Mouse (Mus musculus): ENCODE measurements around the gene Atxn2l. TPM values are rescaled to one million over a fixed set of nuclear protein-coding genes. Genes with fewer than 3 reads are reported as not detected.
A peak's percentile ranks its signal among the peaks of the same experiment; 100 is the strongest.

The Atxn2l gene
- polyA plus RNA-seq, 1 experiment from 2014 or later: 38.8 TPM

DNA sequence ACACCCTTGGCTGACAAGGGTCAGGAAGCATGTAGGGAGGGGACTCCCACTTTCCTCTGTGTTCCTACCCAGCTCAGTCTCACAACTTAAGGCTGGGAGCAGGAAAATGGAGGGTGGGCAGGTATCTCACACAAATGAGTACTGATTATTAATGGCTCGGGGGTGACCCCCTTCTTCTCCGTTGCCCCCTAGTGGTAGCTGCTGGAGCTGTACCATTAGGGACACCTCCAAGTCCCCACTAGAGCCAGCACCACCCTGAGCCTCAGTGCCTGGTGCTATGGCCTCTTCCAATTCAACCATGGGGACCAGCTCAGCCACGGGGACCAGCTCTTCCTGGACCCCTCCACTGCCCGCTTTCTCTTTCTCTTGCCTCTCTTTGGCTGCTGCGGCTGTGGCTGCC, 36.0 kb downstream of the Atxn2l start:
- Histone ChIP-seq H3K4me1 (ENCODE audit: control insufficient read depth in 2 of 2, insufficient read depth in 2 of 2, low read length in 2 of 2) (peaks cover 25% of the 10 kb centered on the region in 2 experiments), H3K36me3 (ENCODE audit: control insufficient read depth, insufficient read depth, low read length) (peaks cover 62% of the 10 kb centered on the region), H3K27me3 (ENCODE audit: control insufficient read depth, insufficient read depth, low read length) (no peaks in the 10 kb centered on the region), H3K9me3 (ENCODE audit: control insufficient read depth, low read length) (no peaks in the 10 kb centered on the region), H3K4me2 (ENCODE audit: low read length) (no peak overlapping the region), H3K27ac (replicated peaks in 1 of 2; ENCODE audit: control insufficient read depth in 1 of 2, insufficient read depth in 1 of 2, low read depth in 2 of 2, low read length in 2 of 2) (no peak overlapping the region), H3K9ac (ENCODE audit: low read length) (no peak overlapping the region), H3K4me3 (ENCODE audit: control insufficient read depth in 1 of 2, insufficient read depth in 1 of 2, low read depth in 1 of 2, low read length in 2 of 2) (no peak overlapping the region)
- ATAC-seq (ENCODE audit: insufficient number of reproducible peaks, insufficient read depth, low FRiP score, low read depth): peak; percentile 18; the same call in 1 of the 2 replicates
- WGBS: 57% methylated on average over 5 of the region's 5 CpGs

DNA sequence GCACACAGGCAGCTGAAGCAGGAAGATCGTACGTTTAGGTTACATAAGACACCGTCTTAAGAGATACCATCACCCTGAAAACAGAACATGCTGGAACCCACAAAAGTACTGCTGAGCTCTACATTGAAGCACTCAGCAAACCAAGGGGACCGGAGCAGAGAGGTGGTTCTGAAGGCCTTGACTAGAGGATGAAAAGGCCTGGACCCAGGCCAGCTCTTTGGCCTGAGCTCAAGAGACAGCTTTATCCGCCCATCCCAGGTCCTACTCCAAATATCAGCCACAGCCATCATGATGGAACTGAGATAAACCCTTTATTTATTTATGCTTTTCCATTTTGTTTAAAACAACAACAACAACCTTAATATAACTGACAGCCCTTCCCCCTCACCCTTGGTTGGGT, 36.5 kb downstream of the Atxn2l start:
- Histone ChIP-seq H3K4me3 (ENCODE audit: control insufficient read depth in 1 of 2, insufficient read depth in 1 of 2, low read depth in 1 of 2, low read length in 2 of 2) (no peak overlapping the region), H3K9me3 (ENCODE audit: control insufficient read depth, low read length) (no peaks in the 10 kb centered on the region), H3K4me1 (ENCODE audit: control insufficient read depth in 2 of 2, insufficient read depth in 2 of 2, low read length in 2 of 2) (peaks cover 26 to 27% of the 10 kb centered on the region in 2 experiments), H3K27ac (replicated peaks in 1 of 2; ENCODE audit: control insufficient read depth in 1 of 2, insufficient read depth in 1 of 2, low read depth in 2 of 2, low read length in 2 of 2) (0 out of 4 replicates have a peak overlapping the region, but pooled peaks of 1 of the 2 experiments have one; percentile 82), H3K9ac (ENCODE audit: low read length) (no peak overlapping the region), H3K36me3 (ENCODE audit: control insufficient read depth, insufficient read depth, low read length) (peaks cover 57% of the 10 kb centered on the region), H3K4me2 (ENCODE audit: low read length) (no peak overlapping the region), H3K27me3 (ENCODE audit: control insufficient read depth, insufficient read depth, low read length) (no peaks in the 10 kb centered on the region)
- ATAC-seq (ENCODE audit: insufficient number of reproducible peaks, insufficient read depth, low FRiP score, low read depth): no peak
- 83% methylated on average over 5 of the region's 5 CpGs for WGBS

DNA sequence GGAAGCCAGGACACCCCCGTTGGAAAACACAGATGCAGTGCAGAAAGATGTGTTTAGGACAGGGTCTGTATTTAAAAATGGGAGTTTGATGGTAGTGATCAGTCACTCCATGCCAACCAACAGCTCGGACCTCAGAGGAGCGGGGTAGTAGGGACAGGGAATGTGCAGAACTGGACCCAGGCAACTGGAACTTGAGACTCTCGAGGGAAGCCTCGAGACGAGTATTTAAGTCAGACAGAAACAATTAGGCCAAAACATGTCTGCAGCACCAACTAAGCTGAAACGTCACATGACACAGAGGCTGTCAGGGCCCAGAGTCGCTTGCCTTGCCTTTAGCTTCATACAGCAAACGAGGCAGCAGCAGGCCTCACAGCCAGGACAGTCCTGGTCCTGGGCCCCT, 37.1 kb downstream of the Atxn2l start:
- H3K4me3 ChIP-seq (ENCODE audit: control insufficient read depth in 1 of 2, insufficient read depth in 1 of 2, low read depth in 1 of 2, low read length in 2 of 2): no peak overlapping the region
- H3K9me3 ChIP-seq (ENCODE audit: control insufficient read depth, low read length): no peaks in the 10 kb centered on the region
- peak overlapping the region; percentile 4; the same call in 1 of the 2 replicates for H3K9ac ChIP-seq (ENCODE audit: low read length)
- no peak overlapping the region for H3K4me2 ChIP-seq (ENCODE audit: low read length)
- H3K27ac ChIP-seq (replicated peaks in 1 of 2; ENCODE audit: control insufficient read depth in 1 of 2, insufficient read depth in 1 of 2, low read depth in 2 of 2, low read length in 2 of 2): peak overlapping the region; percentile 53 to 82
- peaks cover 26 to 27% of the 10 kb centered on the region in 2 experiments for H3K4me1 ChIP-seq (ENCODE audit: control insufficient read depth in 2 of 2, insufficient read depth in 2 of 2, low read length in 2 of 2)
- 50% methylated on average over 9 of the region's 9 CpGs for WGBS
- ATAC-seq (ENCODE audit: insufficient number of reproducible peaks, insufficient read depth, low FRiP score, low read depth): no peak
- H3K36me3 ChIP-seq (ENCODE audit: control insufficient read depth, insufficient read depth, low read length): peaks cover 51% of the 10 kb centered on the region
- H3K27me3 ChIP-seq (ENCODE audit: control insufficient read depth, insufficient read depth, low read length): no peaks in the 10 kb centered on the region

DNA sequence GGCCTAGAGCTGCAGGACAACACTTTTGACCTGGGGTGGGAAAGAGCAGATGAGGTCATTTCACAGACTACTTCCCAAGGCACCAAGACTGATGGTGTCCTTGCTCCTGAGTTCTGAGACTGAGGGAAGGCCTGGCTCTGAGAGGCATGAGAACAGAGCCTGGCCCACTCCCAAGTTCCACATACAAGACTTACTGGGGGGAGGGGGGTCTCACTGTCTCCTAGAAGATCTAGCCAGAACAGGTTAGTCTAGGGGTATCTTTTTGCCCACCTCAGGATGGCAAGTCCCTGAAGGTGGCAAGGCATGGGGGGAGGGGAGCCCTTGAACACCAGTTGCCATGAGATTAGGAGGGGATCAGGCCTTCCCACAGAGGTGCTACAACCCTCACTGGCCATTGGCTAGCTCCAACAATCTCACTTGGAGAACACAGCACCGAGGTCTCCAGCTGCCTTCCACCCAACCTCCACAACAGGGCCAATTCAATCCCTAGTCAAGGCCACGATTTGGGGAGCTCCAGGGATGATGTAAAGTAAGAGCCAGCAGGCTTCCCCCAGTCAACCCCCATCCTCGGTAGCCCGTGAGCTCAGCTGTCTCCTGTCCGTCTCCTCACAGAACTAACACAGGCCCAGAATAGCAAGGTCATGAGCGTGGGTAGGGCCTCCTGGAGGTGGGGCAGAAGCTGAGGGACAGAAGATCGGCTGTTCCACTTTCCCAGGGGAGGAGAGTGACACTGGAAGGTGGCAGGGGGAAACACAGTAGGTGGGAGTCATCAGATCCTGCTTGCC, 37.8 kb downstream of the Atxn2l start:
- H3K4me3 ChIP-seq (ENCODE audit: control insufficient read depth in 1 of 2, insufficient read depth in 1 of 2, low read depth in 1 of 2, low read length in 2 of 2): no peak overlapping the region
- peak overlapping the region; percentile 53 to 82 for H3K27ac ChIP-seq (replicated peaks in 1 of 2; ENCODE audit: control insufficient read depth in 1 of 2, insufficient read depth in 1 of 2, low read depth in 2 of 2, low read length in 2 of 2)
- ATAC-seq (ENCODE audit: insufficient number of reproducible peaks, insufficient read depth, low FRiP score, low read depth): peak; percentile 62; the same call in 1 of the 2 replicates
- H3K9me3 ChIP-seq (ENCODE audit: control insufficient read depth, low read length): no peaks in the 10 kb centered on the region
- H3K36me3 ChIP-seq (ENCODE audit: control insufficient read depth, insufficient read depth, low read length): peaks cover 44% of the 10 kb centered on the region
- H3K4me2 ChIP-seq (ENCODE audit: low read length): peak overlapping the region; percentile 41
- H3K9ac ChIP-seq (ENCODE audit: low read length): 0 out of 2 replicates have a peak overlapping the region, but pooled peaks have one; percentile 21
- H3K27me3 ChIP-seq (ENCODE audit: control insufficient read depth, insufficient read depth, low read length): no peaks in the 10 kb centered on the region
- H3K4me1 ChIP-seq (ENCODE audit: control insufficient read depth in 2 of 2, insufficient read depth in 2 of 2, low read length in 2 of 2): peaks cover 26 to 27% of the 10 kb centered on the region in 2 experiments
- 14% methylated on average over 7 of the region's 7 CpGs for WGBS

DNA sequence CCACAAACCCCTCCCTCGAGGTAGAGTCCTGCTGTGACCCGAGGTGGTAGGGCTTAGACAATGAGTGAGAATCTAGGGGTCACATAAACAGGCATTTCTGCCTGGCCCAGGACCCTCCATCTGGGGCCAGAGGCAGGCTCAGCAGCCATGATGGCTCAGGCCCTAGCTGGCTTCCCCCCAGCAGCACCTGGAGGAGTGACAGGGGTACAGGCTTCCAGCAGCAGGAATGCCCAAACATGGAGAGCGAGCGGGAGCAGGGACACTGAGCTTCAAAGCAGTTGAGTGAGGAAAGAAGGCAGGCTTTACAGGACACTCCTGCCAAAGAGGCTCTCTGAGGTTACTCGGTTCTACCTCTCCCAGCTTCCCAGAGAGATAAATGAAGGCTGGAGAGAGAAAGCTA, 38.4 kb downstream of the Atxn2l start:
- Histone ChIP-seq H3K4me2 (ENCODE audit: low read length) (no peak overlapping the region), H3K36me3 (ENCODE audit: control insufficient read depth, insufficient read depth, low read length) (peaks cover 38% of the 10 kb centered on the region), H3K4me1 (ENCODE audit: control insufficient read depth in 2 of 2, insufficient read depth in 2 of 2, low read length in 2 of 2) (peaks cover 26 to 27% of the 10 kb centered on the region in 2 experiments), H3K9me3 (ENCODE audit: control insufficient read depth, low read length) (no peaks in the 10 kb centered on the region), H3K4me3 (ENCODE audit: control insufficient read depth in 1 of 2, insufficient read depth in 1 of 2, low read depth in 1 of 2, low read length in 2 of 2) (no peak overlapping the region), H3K27me3 (ENCODE audit: control insufficient read depth, insufficient read depth, low read length) (no peaks in the 10 kb centered on the region), H3K27ac (replicated peaks in 1 of 2; ENCODE audit: control insufficient read depth in 1 of 2, insufficient read depth in 1 of 2, low read depth in 2 of 2, low read length in 2 of 2) (peak overlapping the region; percentile 53 to 82), H3K9ac (ENCODE audit: low read length) (0 out of 2 replicates have a peak overlapping the region, but pooled peaks have one; percentile 21)
- ATAC-seq (ENCODE audit: insufficient number of reproducible peaks, insufficient read depth, low FRiP score, low read depth): no peak
- 20% methylated on average over 5 of the region's 5 CpGs for WGBS

DNA sequence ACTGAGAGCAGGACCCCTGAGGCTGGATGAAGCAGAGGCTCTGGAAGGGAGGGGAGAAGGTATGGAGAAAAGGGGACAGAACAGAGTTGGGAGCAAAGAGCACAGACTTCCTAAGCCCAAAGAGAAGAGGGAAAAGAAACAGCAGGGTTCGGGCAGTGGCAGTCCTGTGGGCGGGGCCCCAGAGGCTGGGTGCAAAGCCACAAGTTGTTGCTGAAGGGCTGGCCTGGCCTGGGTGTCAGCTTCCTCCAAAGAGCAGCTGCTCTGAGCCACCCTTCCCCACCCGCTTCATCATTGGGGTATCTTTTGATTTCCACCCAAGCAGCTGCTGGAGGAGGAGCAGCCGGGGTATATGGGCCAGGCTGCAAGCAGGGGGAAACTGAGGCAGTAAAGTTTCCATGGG, 39.1 kb downstream of the Atxn2l start:
- no peak overlapping the region for H3K9ac ChIP-seq (ENCODE audit: low read length)
- WGBS: 52% methylated on average over 4 of the region's 4 CpGs
- H3K27ac ChIP-seq (replicated peaks in 1 of 2; ENCODE audit: control insufficient read depth in 1 of 2, insufficient read depth in 1 of 2, low read depth in 2 of 2, low read length in 2 of 2): no peak overlapping the region
- no peak overlapping the region for H3K4me3 ChIP-seq (ENCODE audit: control insufficient read depth in 1 of 2, insufficient read depth in 1 of 2, low read depth in 1 of 2, low read length in 2 of 2)
- H3K36me3 ChIP-seq (ENCODE audit: control insufficient read depth, insufficient read depth, low read length): peaks cover 31% of the 10 kb centered on the region
- no peak overlapping the region for H3K4me2 ChIP-seq (ENCODE audit: low read length)
- no peak for ATAC-seq (ENCODE audit: insufficient number of reproducible peaks, insufficient read depth, low FRiP score, low read depth)
- no peaks in the 10 kb centered on the region for H3K27me3 ChIP-seq (ENCODE audit: control insufficient read depth, insufficient read depth, low read length)
- peaks cover 27 to 28% of the 10 kb centered on the region in 2 experiments for H3K4me1 ChIP-seq (ENCODE audit: control insufficient read depth in 2 of 2, insufficient read depth in 2 of 2, low read length in 2 of 2)
- H3K9me3 ChIP-seq (ENCODE audit: control insufficient read depth, low read length): no peaks in the 10 kb centered on the region

DNA sequence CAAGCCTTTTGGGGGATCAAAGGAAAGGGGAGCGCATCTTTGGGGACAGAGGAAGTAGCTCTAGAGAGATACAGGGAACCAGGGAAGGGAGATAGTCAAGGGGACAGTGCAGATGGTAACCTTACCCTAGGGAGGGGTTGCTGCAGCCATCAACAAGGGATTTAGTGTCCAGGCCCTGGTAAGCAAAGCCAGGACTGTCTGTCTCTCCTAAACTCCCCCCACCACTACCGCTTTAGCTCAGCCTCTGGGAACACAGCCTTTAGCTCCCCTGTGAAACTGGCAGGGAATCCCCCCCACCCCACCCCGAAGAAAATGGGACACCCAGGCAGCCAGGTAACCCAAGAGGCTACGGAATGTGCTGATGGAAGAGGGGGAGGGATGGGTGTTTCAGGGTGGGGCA, 39.7 kb downstream of the Atxn2l start:
- 60% methylated on average over 4 of the region's 4 CpGs for WGBS
- H3K4me2 ChIP-seq (ENCODE audit: low read length): no peak overlapping the region
- no peak overlapping the region for H3K27ac ChIP-seq (replicated peaks in 1 of 2; ENCODE audit: control insufficient read depth in 1 of 2, insufficient read depth in 1 of 2, low read depth in 2 of 2, low read length in 2 of 2)
- H3K36me3 ChIP-seq (ENCODE audit: control insufficient read depth, insufficient read depth, low read length): peaks cover 25% of the 10 kb centered on the region
- no peak for ATAC-seq (ENCODE audit: insufficient number of reproducible peaks, insufficient read depth, low FRiP score, low read depth)
- no peak overlapping the region for H3K4me3 ChIP-seq (ENCODE audit: control insufficient read depth in 1 of 2, insufficient read depth in 1 of 2, low read depth in 1 of 2, low read length in 2 of 2)
- H3K4me1 ChIP-seq (ENCODE audit: control insufficient read depth in 2 of 2, insufficient read depth in 2 of 2, low read length in 2 of 2): peaks cover 32 to 34% of the 10 kb centered on the region in 2 experiments
- no peak overlapping the region for H3K9ac ChIP-seq (ENCODE audit: low read length)
- no peaks in the 10 kb centered on the region for H3K27me3 ChIP-seq (ENCODE audit: control insufficient read depth, insufficient read depth, low read length)
- H3K9me3 ChIP-seq (ENCODE audit: control insufficient read depth, low read length): no peaks in the 10 kb centered on the region
